Mouse (Mus musculus) activated CD4-positive, CD25-positive, alpha-beta regulatory T cell (primary cell): ENCODE results near the gene Espn. TPM values are rescaled to one million over a fixed set of nuclear protein-coding genes. Genes with fewer than 3 reads are reported as not detected.

Experiments used
- polyA plus RNA-seq, 2 experiments: library from polyadenylated mRNA; unstranded; fragments of 100-300 nt; shearing (Covaris generic); gene quantifications; one replicate each; pipeline ENCODE4 v1.2.1; 2017

The Espn gene
- polyA plus RNA-seq = 10 to 100 TPM; 22.4 to 22.6 TPM

DNA sequence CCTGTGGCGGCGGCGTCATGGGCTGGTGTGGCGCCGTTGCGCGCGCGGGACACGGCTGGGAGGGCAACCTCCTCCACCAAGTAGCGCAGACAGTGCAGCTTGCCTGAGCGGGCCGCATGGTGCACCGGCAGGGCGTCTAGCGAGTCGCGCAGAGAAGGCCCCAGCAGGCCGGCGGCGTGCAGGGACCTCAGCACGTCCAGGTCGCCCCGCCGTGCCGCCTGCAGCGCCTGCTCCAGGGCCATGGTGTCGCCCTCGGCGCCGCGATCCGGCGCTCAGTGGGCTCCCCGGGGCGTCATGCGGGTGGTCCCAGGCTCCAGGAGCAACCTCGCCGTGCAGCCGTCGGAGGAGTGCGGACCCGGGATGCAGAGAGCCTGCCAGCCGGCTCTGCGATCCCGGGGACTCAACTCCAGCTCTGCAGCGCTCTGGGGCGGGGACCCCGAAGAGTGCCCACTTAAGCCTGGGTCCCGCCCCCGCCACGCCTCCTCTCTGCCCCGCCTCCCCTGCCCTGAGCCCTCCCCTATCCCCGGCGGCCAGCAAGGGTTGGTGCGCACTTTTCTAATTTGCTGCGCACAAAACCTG, at the start of gene Espn:
Gene Espn (minus strand): TSS at position 406 of the 579 bp plus-strand sequence.

DNA sequence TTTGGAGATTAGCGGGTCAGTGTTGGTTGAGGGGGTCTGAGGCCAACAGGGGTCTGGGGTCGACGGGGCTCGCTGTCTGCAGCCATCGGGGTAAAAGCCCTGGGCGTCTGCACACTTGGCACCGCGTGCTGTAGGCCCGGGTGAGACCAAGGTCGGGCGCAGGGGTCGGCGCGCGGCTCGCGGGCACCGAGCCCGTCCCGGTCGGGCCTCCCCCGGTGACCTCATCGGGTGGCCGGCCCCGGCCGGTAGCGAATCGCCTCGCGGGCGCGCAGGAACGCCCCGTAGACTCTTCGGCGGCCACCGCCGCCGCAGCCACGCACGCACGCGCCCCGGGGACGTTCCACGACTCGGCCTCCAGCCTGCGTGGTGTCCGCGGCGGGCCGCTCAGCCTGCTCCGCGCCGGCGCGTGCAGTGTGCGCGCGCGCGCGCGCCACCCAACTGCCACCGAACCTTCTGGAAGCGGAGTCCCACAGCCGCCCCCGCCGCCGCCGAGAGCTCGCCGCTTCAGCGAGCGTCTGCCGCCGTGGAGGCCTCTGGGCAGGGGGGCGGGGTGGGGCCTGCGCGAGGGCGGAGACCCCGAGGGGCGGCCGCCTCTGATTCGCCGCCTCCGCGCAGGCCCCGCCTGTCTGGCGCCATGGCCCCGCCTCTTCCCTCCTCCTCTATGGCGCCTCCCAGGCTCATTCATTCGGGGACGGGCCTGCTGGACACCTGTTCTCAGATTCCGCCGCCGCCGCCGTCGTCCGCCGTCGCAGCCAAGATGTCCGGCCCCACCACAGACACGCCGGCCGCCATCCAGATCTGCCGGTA, 25.6 kb upstream of the Espn start, which contains the start of gene Acot7:
Gene Acot7 (plus strand): TSS at position 598 of the 807 bp plus-strand sequence.

DNA sequence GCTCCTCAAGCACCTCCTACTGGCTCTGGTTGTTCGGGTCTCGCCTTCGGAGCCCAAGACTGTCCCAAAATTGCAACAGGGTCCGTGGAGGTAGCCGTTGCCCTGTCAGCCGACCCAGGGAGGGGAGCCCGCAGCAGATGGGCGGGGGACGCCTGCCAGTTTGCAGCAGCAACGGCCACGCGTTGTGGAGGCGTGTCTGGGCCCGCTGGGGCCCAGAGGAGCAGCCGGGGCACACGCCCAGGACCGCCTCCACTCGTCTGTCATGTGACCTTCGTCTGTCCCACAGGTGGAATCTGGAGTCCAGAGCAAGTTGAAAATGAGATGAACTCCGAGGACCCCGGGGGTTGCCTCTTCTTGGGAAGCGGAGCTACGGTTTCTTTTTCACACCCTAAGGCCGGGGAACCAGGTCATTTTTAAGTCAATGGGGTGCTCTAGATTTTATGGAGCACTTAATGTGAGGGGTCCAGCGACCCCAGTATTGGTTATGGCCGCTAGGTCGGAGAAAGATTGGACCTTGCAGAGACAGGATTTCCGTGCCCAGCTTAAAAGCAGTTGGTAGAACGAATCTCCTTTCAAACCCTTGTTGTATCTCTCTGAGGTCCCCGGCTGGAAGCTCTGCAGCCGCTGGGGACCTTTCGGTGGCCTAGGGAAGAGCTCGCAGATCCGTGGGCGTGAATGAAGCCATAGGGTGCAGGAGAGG, 6.6 kb upstream of the Espn start, which contains the start of gene Hes2:
Gene Hes2 (plus strand): TSS at position 283 of the 700 bp plus-strand sequence.

DNA sequence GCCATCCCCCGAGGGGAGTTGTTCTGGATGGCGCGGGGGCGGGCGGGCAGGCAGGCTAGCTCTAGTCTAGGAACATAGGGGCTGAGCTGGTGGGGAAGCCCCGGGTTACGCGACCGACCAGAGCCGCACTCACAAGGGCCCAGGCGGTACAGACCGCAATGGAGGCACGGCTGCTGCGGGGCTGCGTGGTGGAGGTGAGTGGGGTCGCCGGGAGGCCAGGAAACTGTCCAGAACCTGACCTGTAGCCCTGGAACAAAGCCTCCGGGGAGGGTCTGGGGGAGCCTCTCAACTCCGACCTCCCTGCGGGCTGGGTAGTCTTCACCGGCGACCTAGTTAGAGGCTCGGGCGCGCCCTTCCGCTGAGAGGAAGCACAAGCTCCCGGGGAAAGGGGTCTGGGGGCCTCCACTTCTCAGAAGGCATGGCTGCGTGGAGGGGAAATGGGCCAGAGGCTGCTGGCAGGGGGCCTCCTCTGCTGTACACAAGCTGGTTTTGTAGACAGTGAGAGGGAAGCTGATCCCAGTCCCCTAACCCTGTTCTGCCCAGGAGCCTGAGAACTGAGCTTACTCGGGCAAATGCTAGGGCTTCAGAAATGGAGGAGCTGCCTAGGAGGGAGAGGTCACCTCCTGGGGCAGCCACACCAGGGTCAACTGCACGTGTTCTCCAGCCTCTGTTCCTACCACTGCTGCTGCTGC, 36.1 kb downstream of the Espn start, which contains the start of gene Tnfrsf25:
Gene Tnfrsf25 (plus strand): TSS at position 14 of the 692 bp plus-strand sequence.

DNA sequence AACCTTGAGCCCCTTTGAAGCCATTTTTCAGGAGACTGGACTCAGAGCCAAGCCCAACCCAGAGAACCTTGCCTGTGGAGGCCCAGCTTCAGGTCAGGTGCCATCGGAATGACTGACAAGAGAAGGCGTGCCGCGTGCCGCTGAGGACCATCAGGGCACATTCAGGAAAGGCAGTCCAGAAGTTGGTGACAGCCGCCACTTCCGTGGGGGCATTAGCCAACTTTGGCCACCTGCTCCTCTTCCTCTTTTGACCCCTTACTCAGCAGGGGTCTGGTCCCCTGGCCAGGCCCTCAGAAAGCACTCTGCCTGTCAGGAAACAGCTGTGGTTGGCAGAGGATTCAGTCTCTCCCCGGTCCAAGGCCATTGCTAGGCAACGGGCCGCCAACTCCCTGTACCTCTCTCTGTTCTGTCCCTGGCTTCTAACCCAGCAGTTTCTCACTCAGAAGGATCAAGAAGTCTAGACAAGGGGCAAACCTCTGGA, 80.0 kb downstream of the Espn start, which contains the start of gene Plekhg5:
Gene Plekhg5 (plus strand): TSS at position 378 of the 481 bp plus-strand sequence.

Other genes starting within 250 kb of the Espn start
- 10 to 100 TPM; 39.6 to 50.9 TPM for gene Dnajc11, start 218.7 kb downstream of the Espn start, polyA plus RNA-seq
- 100 to 1,000 TPM in 1 of 2 experiments, 10 to 100 TPM in 1; 96.1 to 108 TPM for gene Thap3, start 163.4 kb downstream of the Espn start, polyA plus RNA-seq
- 10 to 100 TPM in 1 of 2 experiments, 1 to 10 TPM in 1; 9.8 to 17.5 TPM for gene Phf13, start 156.1 kb downstream of the Espn start, polyA plus RNA-seq
- 10 to 100 TPM; 10.1 to 14.7 TPM for gene Klhl21, start 143.6 kb downstream of the Espn start, polyA plus RNA-seq
- 10 to 100 TPM; 21.2 to 27.7 TPM for gene Zbtb48, start 124.7 kb downstream of the Espn start, polyA plus RNA-seq
- under 1 TPM in 1 of 2 experiments, not detected in 1; 0.07 TPM for gene Tas1r1, start 113.8 kb downstream of the Espn start, polyA plus RNA-seq
- gene Nol9, start 113.0 kb downstream of the Espn start, polyA plus RNA-seq = 10 to 100 TPM; 36.6 to 38.0 TPM
- 1 to 10 TPM; 6.9 to 9.2 TPM for gene Plekhg5, start 79.9 kb downstream of the Espn start, polyA plus RNA-seq
- gene Tnfrsf25, start 36.4 kb downstream of the Espn start, polyA plus RNA-seq = 100 to 1,000 TPM; 104 to 200 TPM
- gene Hes2, start 6.5 kb upstream of the Espn start, polyA plus RNA-seq = under 1 TPM in 1 of 2 experiments, not detected in 1; 0.17 TPM
- 100 to 1,000 TPM in 1 of 2 experiments, 10 to 100 TPM in 1; 53.7 to 161 TPM for gene Acot7, start 25.8 kb upstream of the Espn start, polyA plus RNA-seq
- under 1 TPM; 0.20 to 0.23 TPM for gene Gpr153, start 121.9 kb upstream of the Espn start, polyA plus RNA-seq
- under 1 TPM in 1 of 2 experiments, not detected in 1; 0.18 TPM for gene Hes3, start 139.3 kb upstream of the Espn start, polyA plus RNA-seq
- 10 to 100 TPM; 13.3 to 19.7 TPM for gene Icmt, start 144.9 kb upstream of the Espn start, polyA plus RNA-seq
- gene Rnf207, start 166.6 kb upstream of the Espn start, polyA plus RNA-seq = under 1 TPM in 1 of 2 experiments, not detected in 1; 0.31 TPM
- gene Rpl22, start 173.4 kb upstream of the Espn start, polyA plus RNA-seq = 100 to 1,000 TPM; 425 to 627 TPM
- gene Chd5, start 186.3 kb upstream of the Espn start, polyA plus RNA-seq = under 1 TPM; 0.02 to 0.10 TPM